Mouse (Mus musculus) myocyte (in vitro differentiated cells): ENCODE data around the gene Ubox5. TPM values are rescaled to one million over a fixed set of nuclear protein-coding genes. Genes with fewer than 3 reads are reported as not detected.
"Not testable (repeated sequence)": the region's sequence is repeated elsewhere in the genome, so short reads cannot be mapped to it uniquely, and the experiment has no call there.

Experiments
- H3K27me3 ChIP-seq: one replicate; pipeline ENCODE4 v1.6.1; 2011; ENCODE audit not compliant: control insufficient read depth, insufficient read depth, insufficient read length
- H3K36me3 ChIP-seq: one replicate; pipeline ENCODE4 v1.6.1; 2011; ENCODE audit not compliant: control insufficient read depth, insufficient read depth
- H3K4me2 ChIP-seq: one replicate; pipeline ENCODE4 v1.6.1; 2011; ENCODE audit warnings: low read depth, control low read depth
- H3K4me3 ChIP-seq: one replicate; pipeline ENCODE4 v1.5.1; 2011; ENCODE audit warnings: mild to moderate bottlenecking, control low read depth, moderate library complexity
- H3K79me2 ChIP-seq: one replicate; pipeline ENCODE4 v1.6.1; 2011; ENCODE audit not compliant: control insufficient read depth, insufficient read depth
- H3ac ChIP-seq: one replicate; pipeline ENCODE4 v1.6.1; 2011; ENCODE audit not compliant: control insufficient read depth, insufficient read length
- CEBPB ChIP-seq: IDR thresholded peaks from 2 replicates; pipeline ENCODE4 v1.6.1; 2011; ENCODE audit warnings: mild to moderate bottlenecking, moderate library complexity; ENCODE audit not compliant: poor library complexity, insufficient read depth, severe bottlenecking
- E2F4 ChIP-seq: IDR thresholded peaks from one replicate; pipeline ENCODE4 v1.6.1; 2011; ENCODE audit warnings: mild to moderate bottlenecking, control low read depth, moderate library complexity; ENCODE audit not compliant: insufficient read depth
- MAX ChIP-seq: IDR thresholded peaks from one replicate; pipeline ENCODE4 v1.6.1; 2011; ENCODE audit warnings: low read depth, mild to moderate bottlenecking, control low read depth
- MYOD1 ChIP-seq, 3 experiments: IDR thresholded peaks; one replicate each; pipeline ENCODE4 v1.6.1; 2011; ENCODE audit warnings: control low read depth in 2 of 3, low read depth in 2 of 3, mild to moderate bottlenecking in 2 of 3, moderate library complexity in 1 of 3; ENCODE audit not compliant: insufficient read length in 2 of 3, control insufficient read depth in 1 of 3
- MYOG ChIP-seq, 3 experiments: IDR thresholded peaks; one replicate each; pipeline ENCODE4 v1.6.1; 2011; ENCODE audit warnings: control low read depth in 2 of 3, low read depth in 2 of 3, mild to moderate bottlenecking in 2 of 3; ENCODE audit not compliant: insufficient read length in 2 of 3, control insufficient read depth in 1 of 3, insufficient read depth in 1 of 3
- POLR2A ChIP-seq: IDR thresholded peaks from one replicate; pipeline ENCODE4 v1.6.1; 2011; ENCODE audit warnings: low read depth, mild to moderate bottlenecking, control low read depth, moderate library complexity; ENCODE audit not compliant: insufficient read length
- POLR2AphosphoS2 ChIP-seq: IDR thresholded peaks from one replicate; pipeline ENCODE4 v1.6.1; 2011; ENCODE audit warnings: low read depth, control low read depth; ENCODE audit not compliant: insufficient read length
- REST ChIP-seq: IDR thresholded peaks from one replicate; pipeline ENCODE4 v1.6.1; 2011; ENCODE audit warnings: mild to moderate bottlenecking, control low read depth, moderate library complexity; ENCODE audit not compliant: insufficient read depth, insufficient read length
- SRF ChIP-seq: IDR thresholded peaks from one replicate; pipeline ENCODE4 v1.6.1; 2011; ENCODE audit warnings: low read depth; ENCODE audit not compliant: control insufficient read depth, insufficient read length
- TCF12 ChIP-seq: IDR thresholded peaks from one replicate; pipeline ENCODE4 v1.6.1; 2011; ENCODE audit warnings: mild to moderate bottlenecking, control low read depth; ENCODE audit not compliant: poor library complexity, insufficient read depth, severe bottlenecking
- TCF3 ChIP-seq: IDR thresholded peaks from one replicate; pipeline ENCODE4 v1.6.1; 2011; ENCODE audit warnings: low read depth, control low read depth; ENCODE audit not compliant: insufficient read length
- USF1 ChIP-seq: IDR thresholded peaks from one replicate; pipeline ENCODE4 v1.6.1; 2011; ENCODE audit warnings: low read depth, mild to moderate bottlenecking, control low read depth, moderate library complexity
- polyA plus RNA-seq: library from polyadenylated mRNA; unstranded; fragments of >200 nt; fragmentation: generic; extraction: Trizol; gene quantifications from one replicate; pipeline ENCODE4 v1.2.1, GENCODE M21; 2012; ENCODE audit warnings: missing spikeins

Gene Ubox5
- polyA plus RNA-seq, 1 experiment: 5.4 TPM

GRCm38 (mm10) chr2:130656536-130656935 is 26.7 kb upstream of the Ubox5 start:
- Histone ChIP-seq H3K4me3 (no peak overlapping the region), H3K4me2 (no peak overlapping the region), H3K36me3 (peaks cover 40% of the 10 kb centered on the region), H3K79me2 (no peaks in the 10 kb centered on the region), H3ac (no peak overlapping the region), H3K27me3 (no peaks in the 10 kb centered on the region)
- TF ChIP-seq MYOD1 (IDR thresholded peaks at IDR 0.05; ENCODE audit: control insufficient read depth in 1 of 3, insufficient read length in 2 of 3, low read depth in 2 of 3) (no peak), POLR2A (no peak), USF1 (no peak), REST (no peak), MYOG (IDR thresholded peaks at IDR 0.05; ENCODE audit: control insufficient read depth in 1 of 3, insufficient read depth in 1 of 3, insufficient read length in 2 of 3, low read depth in 2 of 3) (no peak), TCF3 (no peak), SRF (no peak), TCF12 (no peak), E2F4 (no peak), POLR2AphosphoS2 (no peak), CEBPB (no peak), MAX (no peak)

GRCm38 (mm10) chr2:130655660-130656339 is 26.0 kb upstream of the Ubox5 start:
- Histone ChIP-seq H3K4me3 (no peak overlapping the region), H3ac (no peak overlapping the region), H3K4me2 (no peak overlapping the region), H3K79me2 (no peaks in the 10 kb centered on the region), H3K27me3 (no peaks in the 10 kb centered on the region), H3K36me3 (peaks cover 33% of the 10 kb centered on the region)
- TF ChIP-seq USF1 (no peak), CEBPB (no peak), SRF (no peak), E2F4 (no peak), POLR2A (no peak), TCF3 (no peak), MYOG (IDR thresholded peaks at IDR 0.05; ENCODE audit: control insufficient read depth in 1 of 3, insufficient read depth in 1 of 3, insufficient read length in 2 of 3, low read depth in 2 of 3) (no peak), MAX (no peak), POLR2AphosphoS2 (no peak), TCF12 (no peak), MYOD1 (IDR thresholded peaks at IDR 0.05; ENCODE audit: control insufficient read depth in 1 of 3, insufficient read length in 2 of 3, low read depth in 2 of 3) (no peak)

- Histone ChIP-seq H3K4me3 (no peak overlapping the region), H3ac (no peak overlapping the region), H3K79me2 (no peaks in the 10 kb centered on the region), H3K27me3 (no peaks in the 10 kb centered on the region), H3K4me2 (no peak overlapping the region), H3K36me3 (peaks cover 31% of the 10 kb centered on the region)
- TF ChIP-seq E2F4: no peak
- TF ChIP-seq MAX: no peak
- no peak for TF ChIP-seq TCF12
- no peak for TF ChIP-seq POLR2AphosphoS2
- no peak for TF ChIP-seq MYOG (IDR thresholded peaks at IDR 0.05; ENCODE audit: control insufficient read depth in 1 of 3, insufficient read depth in 1 of 3, insufficient read length in 2 of 3, low read depth in 2 of 3)
- TF ChIP-seq POLR2A: no peak
- no peak for TF ChIP-seq MYOD1 (IDR thresholded peaks at IDR 0.05; ENCODE audit: control insufficient read depth in 1 of 3, insufficient read length in 2 of 3, low read depth in 2 of 3)
- no peak for TF ChIP-seq REST
- no peak for TF ChIP-seq TCF3
- TF ChIP-seq CEBPB: no peak
Measured at GRCm38 (mm10) chr2:130653760-130654159, 23.9 kb upstream of the Ubox5 start.

- no peaks in the 10 kb centered on the region for H3K79me2 ChIP-seq
- no peaks in the 10 kb centered on the region for H3K27me3 ChIP-seq
- H3K36me3 ChIP-seq: peaks cover 31% of the 10 kb centered on the region
- no peak for TF ChIP-seq MYOG (IDR thresholded peaks at IDR 0.05; ENCODE audit: control insufficient read depth in 1 of 3, insufficient read depth in 1 of 3, insufficient read length in 2 of 3, low read depth in 2 of 3)
- TF ChIP-seq MAX: no peak
- TF ChIP-seq POLR2AphosphoS2: no peak
- TF ChIP-seq USF1: no peak
- TF ChIP-seq TCF3: no peak
- no peak for TF ChIP-seq SRF
- TF ChIP-seq POLR2A: no peak
- TF ChIP-seq REST: no peak
- no peak for TF ChIP-seq MYOD1 (IDR thresholded peaks at IDR 0.05; ENCODE audit: control insufficient read depth in 1 of 3, insufficient read length in 2 of 3, low read depth in 2 of 3)
- no peak for TF ChIP-seq E2F4
- no peak for TF ChIP-seq CEBPB
- no peak for TF ChIP-seq TCF12
- H3ac ChIP-seq: no peak overlapping the region
- H3K4me2 ChIP-seq: no peak overlapping the region
- H3K4me3 ChIP-seq: no peak overlapping the region
Measured at GRCm38 (mm10) chr2:130653303-130653702, 23.5 kb upstream of the Ubox5 start.

- H3K36me3 ChIP-seq, H3K4me2 ChIP-seq, H3K27me3 ChIP-seq, H3K79me2 ChIP-seq, H3K4me3 ChIP-seq, H3ac ChIP-seq: not testable (repeated sequence)
Measured at GRCm38 (mm10) chr2:130649028-130649427, 19.2 kb upstream of the Ubox5 start.
